13 mouse cellular contexts compared by ENCODE assay signal in the genomic region with DNA sequence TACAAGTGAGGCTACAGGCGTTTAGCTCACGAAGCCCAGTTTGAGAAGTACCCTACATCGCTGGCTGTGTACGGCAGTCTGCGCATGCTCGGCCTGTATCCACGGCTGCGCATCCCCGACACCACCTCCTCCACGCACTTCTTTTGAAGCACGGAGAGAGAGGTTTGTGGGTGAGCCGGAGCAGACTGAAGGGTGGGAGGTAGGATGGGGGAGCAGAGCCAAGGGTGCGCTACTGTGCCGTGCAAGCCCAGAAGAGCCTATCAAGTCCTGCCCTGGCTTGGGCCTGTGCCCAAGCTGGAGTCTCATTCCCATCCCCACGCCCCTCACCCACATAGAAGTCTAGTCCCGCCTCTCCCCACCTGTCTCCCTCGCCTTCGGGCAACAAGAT. TPM values are rescaled to one million over a fixed set of nuclear protein-coding genes. Genes with fewer than 3 reads are reported as not detected.
DNase-seq lines count a peak whose midpoint lies in the region; ATAC-seq and TF ChIP-seq lines count a peak whose summit lies in the region.
"Had no signal": no experiment of that assay in that cellular context is flagged by ENCODE, and none has a peak within 500 bp of the region (broad histone marks: within the 10 kb centered on the region; RNA-seq: fewer than 3 reads in every experiment).

No protein-coding gene starts in this region.

- H3K4me3 ChIP-seq in lung, adult 2 months (replicated peaks; ENCODE audit: extremely low read depth, low read depth, low read length): no peak overlapping the region
- H3K4me3 ChIP-seq in liver, postnatal 0 days (ENCODE audit: low read depth, low read length): no peak overlapping the region
- H3K4me3 ChIP-seq: forebrain, embryonic 13.5 days had no signal

- H3K27ac ChIP-seq in liver, postnatal 0 days (ENCODE audit: low read depth): no peak overlapping the region
- H3K27ac ChIP-seq: forebrain, embryonic 13.5 days had no signal

- intact Hi-C loops in left cerebral cortex, postnatal 36 days (cut with DNase I): no loop called here

- peaks cover 3% of the 10 kb centered on the region; the same call in 1 of the 2 replicates for H3K9me3 ChIP-seq in liver, postnatal 0 days (ENCODE audit: low read length)

- 73% methylated on average over 18 of the region's 18 CpGs for WGBS in lung, adult 2 months
- WGBS in liver, postnatal 0 days (ENCODE audit: insufficient replicate concordance): 82% methylated on average over 18 of the region's 18 CpGs

- H3K9ac ChIP-seq in liver, postnatal 0 days (replicated peaks): no peak overlapping the region
- H3K9ac ChIP-seq: forebrain, embryonic 13.5 days had no signal

- H3K36me3 ChIP-seq in liver, postnatal 0 days (replicated peaks; ENCODE audit: insufficient read depth, low read length): no peaks in the 10 kb centered on the region
- H3K36me3 ChIP-seq: G1E had no signal

- peak; percentile 87 for DNase-seq in right cerebral cortex, adult 18-20 months
- no peak for DNase-seq in right cerebral cortex, postnatal 4 days
- DNase-seq in frontal cortex, postnatal 36 days (ENCODE audit: low spot score in 2 of 2): peak; percentile 75 to 80
- peak; percentile 76 to 85 for DNase-seq in left cerebral cortex, postnatal 36 days (ENCODE audit: low spot score in 2 of 2)
- DNase-seq in cerebellum, adult 9-11 months: no peak
- DNase-seq in lung, adult 2 months: no peak
- no peak for DNase-seq in liver, postnatal 0 days
- DNase-seq: adrenal gland, postnatal 36 days; cerebellum, postnatal 25 days; heart, postnatal 36 days; kidney, postnatal 25 days had no signal

- H3K27me3 ChIP-seq in liver, postnatal 0 days (ENCODE audit: insufficient read depth, low read length): no peaks in the 10 kb centered on the region
- H3K27me3 ChIP-seq: forebrain, embryonic 13.5 days had no signal

- TF ChIP-seq CTCF in lung, adult 2 months (IDR thresholded peaks at IDR 0.05; ENCODE audit: insufficient read depth, low read length): no peak
- no peak for TF ChIP-seq CTCF in liver, postnatal 0 days (IDR thresholded peaks at IDR 0.05; ENCODE audit: low read depth)

- no peak for TF ChIP-seq POLR2A in lung, adult 2 months (IDR thresholded peaks at IDR 0.05; ENCODE audit: borderline replicate concordance, extremely low read depth, low read depth, low read length)

- ATAC-seq in liver, postnatal 0 days: no peak
- ATAC-seq: forebrain, embryonic 13.5 days had no signal

- H3K4me1 ChIP-seq in lung, adult 2 months (ENCODE audit: control insufficient read depth, insufficient read depth, low read length): no peaks in the 10 kb centered on the region; the same call in 1 of the 2 replicates
- H3K4me1 ChIP-seq in liver, postnatal 0 days (ENCODE audit: insufficient read depth): no peaks in the 10 kb centered on the region

- no peak overlapping the region for H3K4me2 ChIP-seq in liver, postnatal 0 days (ENCODE audit: low read depth, low read length)
- H3K4me2 ChIP-seq: forebrain, embryonic 13.5 days had no signal

- TF ChIP-seq EP300 in liver, postnatal 0 days (IDR thresholded peaks at IDR 0.05; ENCODE audit: low read depth): no peak

RNA-seq across cellular contexts. Expression of gene Hdac7, which starts 19.2 kb away (rescaled TPM):
- 10 to 100 TPM; 21.4 to 36.4 TPM for total RNA-seq in left cerebral cortex, postnatal 36 days (2021)
- polyA plus RNA-seq in lung, adult 2 months (2012; rRNA removed): 254 and 294 TPM in 2 replicates
- polyA plus RNA-seq in liver, postnatal 0 days (2015; fragmentation: Nextera tagmentation; extraction: Ambion mirVana): 5.3 TPM in 2 replicates

RNA-seq across cellular contexts. Expression of gene Vdr, which starts 46.9 kb away (rescaled TPM):
- under 1 TPM; 0.35 to 0.61 TPM for total RNA-seq in left cerebral cortex, postnatal 36 days (2021)
- polyA plus RNA-seq in lung, adult 2 months (2012; rRNA removed): 4.0 and 6.3 TPM in 2 replicates
- polyA plus RNA-seq in liver, postnatal 0 days (2015; fragmentation: Nextera tagmentation; extraction: Ambion mirVana): 0.07 and 0.25 TPM in 2 replicates
- polyA plus RNA-seq: forebrain, embryonic 13.5 days had no signal

Comparison
In these comparisons a context has a peak if more than half of its experiments do, and no peak if none do; other contexts are left out.
1. DNase-seq: peak in right cerebral cortex, adult 18-20 months (single experiment), frontal cortex, postnatal 36 days (2 of 2) and left cerebral cortex, postnatal 36 days (2 of 2); none in right cerebral cortex, postnatal 4 days (single experiment), cerebellum, adult 9-11 months (single experiment), lung, adult 2 months (single experiment) and liver, postnatal 0 days (single experiment).
2. RNA of gene Hdac7, which starts 19.2 kb away (polyA plus RNA-seq): 254 to 294 TPM in lung, adult 2 months; 5.3 TPM in liver, postnatal 0 days; every median in the first group is over 10 times any median in the second.